Mouse (Mus musculus) MEL (cell line): Measurements from ENCODE around the gene Tmem41a. TPM values are rescaled to one million over a fixed set of nuclear protein-coding genes. Genes with fewer than 3 reads are reported as not detected.

Experiments used
- DNase-seq: peaks from one replicate; pipeline ENCODE4 v3.0.0; 2011; ENCODE audit warnings: low read depth, low spot score
- H3K27ac ChIP-seq: 2 replicates; pipeline ENCODE4 v1.5.1; 2012; ENCODE audit warnings: low read depth, mild to moderate bottlenecking, control low read depth, low read length, moderate library complexity; ENCODE audit not compliant: control insufficient read depth
- H3K27me3 ChIP-seq, 2 experiments: fragments of 150-350 bp in 1 of 2; sonication (generic) in 1 of 2; 2 replicates each; pipeline ENCODE4 v1.6.1; 2012; ENCODE audit warnings: low read length in 2 of 2, mild to moderate bottlenecking in 2 of 2, improper control_type of control experiment in 1 of 2, moderate library complexity in 1 of 2; ENCODE audit not compliant: insufficient read depth in 2 of 2, control insufficient read depth in 1 of 2
- H3K36me3 ChIP-seq, 2 experiments: 2 replicates each; pipeline ENCODE4 v1.6.1; 2012 to 2014; ENCODE audit warnings: low read length in 2 of 2, improper control_type of control experiment in 1 of 2, inconsistent platforms in 1 of 2, mild to moderate bottlenecking in 1 of 2; ENCODE audit not compliant: insufficient read depth in 2 of 2, control insufficient read depth in 1 of 2
- H3K4me1 ChIP-seq, 2 experiments: fragments of 150-350 bp in 1 of 2; sonication (generic) in 1 of 2; 2 replicates each; pipeline ENCODE4 v1.6.1; 2012; ENCODE audit warnings: low read length in 2 of 2, improper control_type of control experiment in 1 of 2, mild to moderate bottlenecking in 1 of 2; ENCODE audit not compliant: insufficient read depth in 2 of 2, control insufficient read depth in 1 of 2
- H3K4me3 ChIP-seq, 2 experiments: fragments of 150-350 bp in 1 of 2; sonication (generic) in 1 of 2; 2 replicates each; pipeline ENCODE4 v1.5.1; 2012; ENCODE audit warnings: low read depth in 2 of 2, low read length in 2 of 2, mild to moderate bottlenecking in 2 of 2, moderate library complexity in 2 of 2, control low read depth in 1 of 2, improper control_type of control experiment in 1 of 2; ENCODE audit not compliant: control insufficient read depth in 1 of 2, insufficient read depth in 1 of 2
- H3K79me2 ChIP-seq: 2 replicates; pipeline ENCODE4 v1.6.1; 2012; ENCODE audit warnings: mild to moderate bottlenecking, low read length, moderate library complexity; ENCODE audit not compliant: control insufficient read depth, poor library complexity, insufficient read depth
- H3K9ac ChIP-seq: 2 replicates; pipeline ENCODE4 v1.6.1; 2012; ENCODE audit warnings: low read depth, mild to moderate bottlenecking, control low read depth, low read length, moderate library complexity; ENCODE audit not compliant: control insufficient read depth, poor library complexity, severe bottlenecking
- H3K9me3 ChIP-seq: fragments of 150-350 bp; sonication (generic); replicated peaks from 2 replicates; pipeline ENCODE4 v1.6.1; 2012; ENCODE audit warnings: mild to moderate bottlenecking, low read length, improper control_type of control experiment, moderate library complexity; ENCODE audit not compliant: insufficient read depth
- E2F4 ChIP-seq: IDR thresholded peaks from 2 replicates; pipeline ENCODE4 v1.6.1; 2011; ENCODE audit warnings: low read depth, low read length, improper control_type of control experiment, borderline replicate concordance
- ETS1 ChIP-seq: IDR thresholded peaks from 2 replicates; pipeline ENCODE4 v1.6.1; 2012; ENCODE audit warnings: low read depth, mild to moderate bottlenecking, inconsistent platforms, low read length, improper control_type of control experiment, moderate library complexity
- HCFC1 ChIP-seq: IDR thresholded peaks from 2 replicates; pipeline ENCODE4 v1.6.1; 2012; ENCODE audit warnings: low read depth, mild to moderate bottlenecking, inconsistent platforms, low read length, improper control_type of control experiment, moderate library complexity
- JUND ChIP-seq: IDR thresholded peaks from 2 replicates; pipeline ENCODE4 v1.6.1; 2011; ENCODE audit warnings: low read depth, mild to moderate bottlenecking, improper control_type of control experiment, low read length
- MAZ ChIP-seq: IDR thresholded peaks from 2 replicates; pipeline ENCODE4 v1.6.1; 2012; ENCODE audit warnings: low read depth, mild to moderate bottlenecking, inconsistent platforms, low read length, improper control_type of control experiment
- MEF2A ChIP-seq: IDR thresholded peaks from 2 replicates; pipeline ENCODE4 v1.6.1; 2014; ENCODE audit warnings: low read depth, mild to moderate bottlenecking, inconsistent platforms, low read length, improper control_type of control experiment; ENCODE audit not compliant: poor library complexity, insufficient replicate concordance, severe bottlenecking; ENCODE audit errors: extremely low read depth
- MYB ChIP-seq: IDR thresholded peaks from 2 replicates; pipeline ENCODE4 v1.6.1; 2011; ENCODE audit warnings: mild to moderate bottlenecking, low read depth, low read length, improper control_type of control experiment
- POLR2A ChIP-seq, 2 experiments: IDR thresholded peaks; 2 replicates each; pipeline ENCODE4 v1.6.1; 2011 to 2012; ENCODE audit warnings: low read length in 2 of 2, mild to moderate bottlenecking in 2 of 2, control low read depth in 1 of 2, improper control_type of control experiment in 1 of 2, low read depth in 1 of 2, moderate library complexity in 1 of 2; ENCODE audit not compliant: control insufficient read depth in 1 of 2, insufficient read depth in 1 of 2, poor library complexity in 1 of 2
- RAD21 ChIP-seq: IDR thresholded peaks from 2 replicates; pipeline ENCODE4 v1.6.1; 2011; ENCODE audit warnings: mild to moderate bottlenecking, low read depth, low read length, improper control_type of control experiment
- RCOR1 ChIP-seq: IDR thresholded peaks from 2 replicates; pipeline ENCODE4 v1.6.1; 2012; ENCODE audit warnings: low read depth, mild to moderate bottlenecking, inconsistent platforms, low read length, improper control_type of control experiment
- SMC3 ChIP-seq: IDR thresholded peaks from 2 replicates; pipeline ENCODE4 v1.6.1; 2011; ENCODE audit warnings: low read depth, low read length, improper control_type of control experiment
- TBP ChIP-seq: IDR thresholded peaks from 2 replicates; pipeline ENCODE4 v1.8.0; 2011; ENCODE audit warnings: low read depth, low read length, improper control_type of control experiment
- UBTF ChIP-seq: IDR thresholded peaks from 2 replicates; pipeline ENCODE4 v1.6.1; 2012; ENCODE audit warnings: low read depth, mild to moderate bottlenecking, inconsistent platforms, low read length, improper control_type of control experiment, moderate library complexity, borderline replicate concordance; ENCODE audit not compliant: insufficient read depth
- USF2 ChIP-seq, 2 experiments: IDR thresholded peaks; 2 replicates each; pipeline ENCODE4 v1.6.1; 2011 to 2012; ENCODE audit warnings: improper control_type of control experiment in 2 of 2, low read length in 2 of 2, borderline replicate concordance in 1 of 2, inconsistent platforms in 1 of 2, low read depth in 1 of 2, mild to moderate bottlenecking in 1 of 2; ENCODE audit not compliant: insufficient read depth in 1 of 2
- ZC3H11A ChIP-seq: IDR thresholded peaks from 2 replicates; pipeline ENCODE4 v1.6.1; 2012; ENCODE audit warnings: low read depth, mild to moderate bottlenecking, inconsistent platforms, low read length, improper control_type of control experiment
- ZKSCAN1 ChIP-seq: IDR thresholded peaks from 2 replicates; pipeline ENCODE4 v1.6.1; 2012; ENCODE audit warnings: low read depth, mild to moderate bottlenecking, inconsistent platforms, low read length, improper control_type of control experiment, moderate library complexity
- polyA plus RNA-seq, 2 experiments: library from polyadenylated mRNA; stranded (reverse) in 1 of 2; unstranded in 1 of 2; fragments of >175 nt in 1 of 2; fragments of >200 nt in 1 of 2; gene quantifications; 2 replicates each; pipeline versions ENCODE4 v1.2.1 to v1.2.4; 2012; ENCODE audit warnings: low replicate concordance in 2 of 2, low read depth in 1 of 2; ENCODE audit not compliant: insufficient read length in 2 of 2, insufficient read depth in 1 of 2, missing spikeins in 1 of 2
- total RNA-seq: library from RNA; depleted of rRNA; stranded (reverse); fragments of 300-350 nt; gene quantifications from 2 replicates; pipeline ENCODE4 v1.2.3, GENCODE M21; 2012; rRNA removed

The Tmem41a gene
- total and polyA plus RNA-seq, 3 experiments, result 32.9 to 50.3 TPM; not detected in 1

- TF ChIP-seq TBP (no peak), HCFC1 (no peak), RCOR1 (no peak), SMC3 (no peak), MYB (no peak), UBTF (no peak), E2F4 (no peak), MEF2A (no peak), ETS1 (no peak), ZC3H11A (no peak)
- no peaks in the 10 kb centered on the region for H3K36me3 ChIP-seq
- no peak for DNase-seq
- H3K9ac ChIP-seq, result no peak overlapping the region
- no peaks in the 10 kb centered on the region for H3K9me3 ChIP-seq
- no peak overlapping the region for H3K27ac ChIP-seq
- H3K4me1 ChIP-seq, result no peaks in the 10 kb centered on the region
- H3K27me3 ChIP-seq, result no peaks in the 10 kb centered on the region
- H3K79me2 ChIP-seq, result no peaks in the 10 kb centered on the region
- H3K4me3 ChIP-seq, result no peak overlapping the region
Observed at GRCm38 (mm10) chr16:21893890-21894289, 53.5 kb downstream of the Tmem41a start.

- DNase-seq, result no peak
- H3K4me3 ChIP-seq, result no peak overlapping the region
- H3K36me3 ChIP-seq, result no peaks in the 10 kb centered on the region
- H3K9me3 ChIP-seq, result no peaks in the 10 kb centered on the region
- no peak for TF ChIP-seq USF2 (IDR thresholded peaks at IDR 0.05; ENCODE audit: borderline replicate concordance in 1 of 2, insufficient read depth in 1 of 2, low read depth in 1 of 2, low read length in 2 of 2)
- TF ChIP-seq ETS1, result no peak
- TF ChIP-seq UBTF, result no peak
- TF ChIP-seq HCFC1, result no peak
- TF ChIP-seq JUND, result no peak
- TF ChIP-seq E2F4, result no peak
- no peak for TF ChIP-seq RCOR1
- TF ChIP-seq POLR2A (IDR thresholded peaks at IDR 0.05; ENCODE audit: control insufficient read depth in 1 of 2, insufficient read depth in 1 of 2, low read depth in 1 of 2, low read length in 2 of 2, poor library complexity in 1 of 2), result no peak
- no peak for TF ChIP-seq ZKSCAN1
- TF ChIP-seq MEF2A, result no peak
- no peak for TF ChIP-seq RAD21
- TF ChIP-seq MAZ, result no peak
- TF ChIP-seq, all 39 proteins: peak for 0
- Histone ChIP-seq H3K27ac (no peak overlapping the region), H3K9ac (no peak overlapping the region), H3K27me3 (no peaks in the 10 kb centered on the region), H3K4me1 (no peaks in the 10 kb centered on the region), H3K79me2 (no peaks in the 10 kb centered on the region)
Observed at GRCm38 (mm10) chr16:21887601-21888000, 59.8 kb downstream of the Tmem41a start.

Other genes starting within 250 kb of the Tmem41a start
- gene Ehhadh, start 159.7 kb downstream of the Tmem41a start, total RNA-seq, result 4.3 and 5.3 TPM in 2 replicates
- 1 to 10 TPM in 1 of 2 experiments, not detected in 1; 6.6 TPM for gene Ehhadh, start 159.7 kb downstream of the Tmem41a start, polyA plus RNA-seq
- gene Map3k13, start 153.2 kb downstream of the Tmem41a start, total RNA-seq, result 0.20 and 0.23 TPM in 2 replicates
- gene Map3k13, start 153.2 kb downstream of the Tmem41a start, polyA plus RNA-seq, result under 1 TPM in 1 of 2 experiments, not detected in 1; 0.82 TPM
- not detected in 2 replicates for gene Liph, start 48.1 kb upstream of the Tmem41a start, total RNA-seq
- gene Liph, start 48.1 kb upstream of the Tmem41a start, polyA plus RNA-seq, result not detected
- 30.3 and 31.7 TPM in 2 replicates for gene Senp2, start 61.9 kb upstream of the Tmem41a start, total RNA-seq
- 10 to 100 TPM in 1 of 2 experiments, not detected in 1; 54.7 TPM for gene Senp2, start 61.9 kb upstream of the Tmem41a start, polyA plus RNA-seq
- gene Igf2bp2, start 215.7 kb upstream of the Tmem41a start, total RNA-seq, result 0.13 and 0.23 TPM in 2 replicates
- gene Igf2bp2, start 215.7 kb upstream of the Tmem41a start, polyA plus RNA-seq, result under 1 TPM in 1 of 2 experiments, not detected in 1; 0.86 TPM